Mouse (Mus musculus): ENCODE data around the gene Stpg1.
A peak's percentile ranks its signal among the peaks of the same experiment; 100 is the strongest.

The Stpg1 gene

DNA sequence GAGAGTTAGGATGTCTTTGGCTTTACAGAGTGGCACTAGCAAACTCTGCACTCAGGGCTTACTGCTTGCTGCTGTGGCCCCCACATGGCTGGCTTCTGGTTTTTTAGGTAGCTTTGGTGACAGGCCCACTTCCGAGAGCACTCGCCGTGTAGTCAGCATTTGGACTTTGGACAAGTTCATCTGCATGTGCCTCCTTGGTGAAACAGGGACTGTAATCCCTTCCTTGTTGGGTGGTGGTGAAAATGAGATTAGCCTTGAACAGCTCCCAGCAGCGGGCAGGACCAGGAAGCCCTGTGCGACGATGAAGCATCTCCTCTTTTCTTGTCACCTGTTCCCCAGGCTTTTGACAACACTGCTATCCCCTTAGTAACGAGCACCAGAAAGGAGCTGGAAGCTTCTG lies 19.3 kb downstream of the Stpg1 start:
- no peak for DNase-seq (ENCODE audit: low spot score in 2 of 2)

DNA sequence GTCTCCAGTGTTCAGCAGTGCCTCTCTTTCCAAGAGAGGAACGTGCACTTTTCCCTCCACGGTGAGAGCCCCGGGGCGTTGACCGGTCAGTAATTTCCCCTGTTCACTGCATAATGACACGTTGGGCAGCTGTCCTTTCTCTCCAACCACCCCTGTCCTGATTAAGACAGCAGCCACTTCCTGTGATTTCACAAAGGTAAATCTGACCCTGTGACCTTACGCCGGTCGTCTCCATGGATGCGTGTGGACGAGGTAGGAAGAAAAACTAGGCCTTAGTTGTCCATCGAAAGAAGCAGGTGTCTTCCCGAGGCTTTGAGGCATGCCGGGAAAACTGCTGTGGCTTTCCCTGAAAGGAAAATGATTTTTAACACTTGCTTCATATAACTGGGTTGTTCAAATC lies 20.3 kb downstream of the Stpg1 start:
- no peak for DNase-seq (ENCODE audit: low spot score in 2 of 2)

DNA sequence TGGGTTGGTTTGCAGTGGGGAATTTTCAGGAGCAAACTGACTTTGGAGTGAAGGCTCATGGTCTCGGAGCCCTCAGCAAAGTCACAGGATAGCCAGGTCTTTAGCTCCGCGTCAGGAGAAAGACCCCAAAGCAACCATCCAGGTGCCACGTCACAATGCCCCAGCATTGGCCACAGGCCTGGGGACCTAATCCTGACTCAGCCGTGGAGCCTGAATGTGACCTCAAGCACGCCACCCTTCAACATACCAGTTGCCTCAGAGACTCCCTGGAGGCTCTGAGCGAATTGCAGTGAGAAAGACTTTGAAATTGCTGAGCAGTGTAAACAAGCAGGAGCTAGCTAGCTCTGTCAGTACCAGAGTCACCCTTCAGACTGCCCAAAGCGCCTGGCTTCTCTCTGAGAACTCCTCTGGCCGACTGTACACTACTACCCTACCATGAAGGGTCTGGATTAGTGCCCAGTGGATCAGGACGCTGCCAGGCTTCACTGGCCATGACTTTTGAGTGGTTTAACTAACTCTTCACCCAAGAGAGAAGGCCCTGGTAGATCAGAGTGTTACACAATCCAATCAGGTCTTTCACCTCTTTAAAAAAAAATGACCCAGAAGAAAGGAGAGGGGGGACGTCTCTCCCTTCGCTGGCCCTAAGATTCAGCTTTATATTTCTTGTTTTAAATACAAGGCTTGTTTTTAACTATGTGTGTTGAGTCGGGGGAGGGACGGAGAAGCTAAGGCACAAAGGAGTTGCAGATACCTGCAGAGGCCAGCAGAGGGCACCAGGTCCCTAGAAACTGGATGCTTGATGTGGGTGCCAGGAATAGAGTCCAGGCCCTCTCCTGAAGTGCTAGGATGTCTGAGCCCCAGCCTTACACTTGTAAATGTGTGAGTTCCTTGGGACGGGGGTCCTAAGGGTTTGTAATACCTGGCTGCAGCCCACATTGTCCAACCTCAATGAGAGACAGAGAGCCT lies 22.0 kb downstream of the Stpg1 start:
- DNase-seq (ENCODE audit: low spot score in 2 of 2), result no peak

DNA sequence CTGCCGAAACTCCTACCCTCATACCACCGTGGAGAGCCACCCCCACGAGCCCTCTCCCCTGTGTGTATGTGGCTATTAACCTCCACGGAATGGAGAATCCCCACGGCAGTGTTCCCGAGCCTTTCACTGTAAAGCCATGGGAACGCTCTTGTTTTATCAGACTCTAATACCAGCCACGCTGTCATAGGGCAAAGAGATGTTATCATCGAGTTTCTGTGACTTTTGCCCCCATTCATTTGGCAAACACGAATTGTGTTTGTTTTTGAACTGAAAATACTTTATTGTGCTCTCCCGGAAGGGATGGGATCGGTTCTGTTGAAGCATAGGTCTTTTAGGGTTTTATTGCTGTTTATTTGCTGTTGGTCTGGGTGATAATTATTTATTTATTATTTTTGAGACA lies 23.5 kb downstream of the Stpg1 start:
- DNase-seq (ENCODE audit: low spot score in 2 of 2), result no peak

DNA sequence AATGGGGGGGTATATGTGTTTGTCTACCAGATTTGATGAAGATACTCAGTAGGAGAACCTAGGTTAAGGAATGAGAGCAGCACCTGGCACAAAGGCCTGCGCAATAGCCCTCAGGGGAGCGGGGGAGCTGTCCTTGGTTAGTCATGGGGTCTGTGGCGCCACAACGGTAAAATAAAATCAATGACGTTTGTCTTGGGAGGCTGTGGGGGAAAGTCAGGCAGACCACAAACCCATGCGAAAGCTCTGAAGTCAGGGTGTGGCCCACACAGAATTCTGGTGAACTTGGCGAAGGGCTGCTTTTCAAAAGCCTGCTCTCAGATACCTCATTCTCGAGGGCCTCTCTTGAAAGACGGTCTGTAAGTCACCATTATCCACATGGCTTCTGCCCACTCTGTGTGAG lies 25.8 kb downstream of the Stpg1 start:
- no peak for DNase-seq (ENCODE audit: low spot score in 2 of 2)

DNA sequence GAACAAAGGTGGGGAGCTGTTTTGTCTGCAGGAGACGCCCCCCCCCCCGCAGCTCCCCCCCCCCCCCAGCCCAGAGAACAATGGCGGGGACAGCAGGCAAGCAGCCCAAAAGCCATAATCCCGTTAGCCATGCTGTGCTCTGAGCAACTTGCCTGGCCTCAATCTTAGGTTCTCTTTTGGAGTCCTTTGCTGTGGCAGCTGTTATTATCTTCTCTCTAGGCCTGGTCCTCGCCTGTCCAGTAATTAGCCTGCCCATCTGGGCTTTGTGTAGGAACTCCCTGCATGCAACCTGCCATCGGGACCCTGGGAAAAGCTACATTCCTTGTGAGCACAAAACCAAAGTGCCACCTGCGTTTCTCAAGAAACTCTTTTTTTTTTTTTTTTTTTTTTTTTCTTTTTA lies 29.3 kb downstream of the Stpg1 start:
- no peak for DNase-seq (ENCODE audit: low spot score in 2 of 2)

DNA sequence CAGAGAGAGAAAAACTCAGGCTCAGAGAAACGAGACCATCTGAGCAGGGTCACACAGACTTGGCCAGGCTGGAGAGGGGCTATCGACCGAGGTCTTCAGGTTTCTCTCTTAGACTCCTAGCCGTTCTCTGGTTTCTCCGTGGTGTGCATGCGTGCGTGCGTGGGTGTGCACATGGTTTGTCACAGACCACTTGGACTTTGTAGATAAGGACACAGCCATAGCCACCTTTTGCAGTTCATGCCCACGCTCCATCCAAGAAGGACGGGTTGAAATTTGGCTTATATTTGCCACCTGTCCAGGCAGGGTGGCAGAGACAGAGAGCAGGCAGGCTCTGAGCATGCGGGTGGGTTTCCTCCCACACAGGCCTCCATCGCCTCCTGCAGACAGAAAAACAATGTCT lies 30.5 kb downstream of the Stpg1 start:
- DNase-seq (ENCODE audit: low spot score in 2 of 2), result no peak

DNA sequence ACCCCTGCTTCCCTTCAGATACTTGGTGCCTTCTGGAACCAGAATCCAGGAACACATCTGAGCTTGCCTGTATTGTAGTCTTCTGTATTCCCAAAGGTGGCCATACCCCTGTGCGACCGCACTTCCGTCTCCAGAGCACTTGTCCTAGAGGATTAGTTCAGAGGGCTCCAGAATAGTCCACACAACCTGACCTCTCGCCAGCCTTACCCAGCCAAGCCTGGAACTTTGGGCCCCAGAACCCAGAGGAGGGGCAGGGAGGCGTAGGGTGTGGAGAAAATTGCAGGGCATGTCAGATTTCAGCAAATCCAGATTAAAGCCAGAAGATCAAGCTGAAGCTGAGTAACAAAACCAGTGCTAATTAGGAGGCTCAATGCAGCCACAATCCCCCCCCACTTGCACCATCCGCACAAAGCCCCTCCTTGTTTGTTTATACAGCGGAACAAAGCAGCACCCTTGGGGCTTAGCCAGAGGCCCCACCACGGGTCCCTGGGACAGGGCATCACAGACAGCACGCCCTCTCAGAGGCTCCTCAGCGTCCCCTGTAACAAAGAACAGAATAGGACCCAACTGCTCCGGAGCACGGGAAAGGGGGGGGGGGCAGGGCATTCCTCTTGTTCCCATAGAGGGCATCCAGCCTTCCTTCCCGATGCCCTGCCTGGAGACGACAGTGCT lies 31.6 kb downstream of the Stpg1 start:
- no peak for DNase-seq (ENCODE audit: low spot score in 2 of 2)

DNA sequence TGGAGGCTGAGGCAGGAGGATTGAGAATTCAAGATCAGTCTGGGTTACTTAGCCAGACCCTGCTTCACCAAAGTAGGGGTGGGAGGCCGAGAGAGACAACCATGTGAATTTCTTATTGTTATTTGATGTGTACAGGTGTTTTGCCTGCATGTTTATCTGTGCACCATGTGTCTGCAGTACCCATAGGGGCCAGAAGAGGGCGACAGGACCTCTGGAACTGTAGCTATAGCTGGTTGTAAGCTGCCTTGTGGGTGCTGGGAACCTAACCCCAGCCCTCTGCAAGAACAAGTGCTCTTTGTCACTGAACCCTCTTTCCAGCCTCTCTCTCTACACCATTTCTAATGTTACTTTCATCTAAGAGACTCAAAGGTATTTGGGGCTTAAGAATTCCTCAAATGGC lies 35.7 kb downstream of the Stpg1 start:
- DNase-seq (ENCODE audit: low spot score in 2 of 2), result no peak

DNA sequence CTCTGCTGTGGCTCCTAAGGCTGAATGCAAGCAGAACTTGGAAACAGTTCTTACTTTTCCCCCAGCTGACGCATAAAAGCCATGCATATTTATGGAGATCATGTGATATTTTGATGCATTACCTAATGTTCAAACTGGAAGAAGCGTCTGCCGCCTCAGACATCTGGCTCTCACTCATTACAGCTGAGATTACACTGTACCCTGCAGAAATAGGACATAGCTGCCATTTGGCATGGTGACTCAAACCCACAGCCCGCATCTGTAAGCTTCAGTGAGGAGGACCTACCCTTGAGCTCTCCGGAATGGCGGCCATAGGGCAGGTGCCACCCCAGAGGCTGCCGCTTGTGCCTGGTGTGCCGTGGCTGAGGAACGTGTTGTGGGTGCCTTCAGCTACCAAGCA lies 36.6 kb downstream of the Stpg1 start:
- peak; percentile 14 to 32 for DNase-seq (ENCODE audit: low spot score in 2 of 2)

DNA sequence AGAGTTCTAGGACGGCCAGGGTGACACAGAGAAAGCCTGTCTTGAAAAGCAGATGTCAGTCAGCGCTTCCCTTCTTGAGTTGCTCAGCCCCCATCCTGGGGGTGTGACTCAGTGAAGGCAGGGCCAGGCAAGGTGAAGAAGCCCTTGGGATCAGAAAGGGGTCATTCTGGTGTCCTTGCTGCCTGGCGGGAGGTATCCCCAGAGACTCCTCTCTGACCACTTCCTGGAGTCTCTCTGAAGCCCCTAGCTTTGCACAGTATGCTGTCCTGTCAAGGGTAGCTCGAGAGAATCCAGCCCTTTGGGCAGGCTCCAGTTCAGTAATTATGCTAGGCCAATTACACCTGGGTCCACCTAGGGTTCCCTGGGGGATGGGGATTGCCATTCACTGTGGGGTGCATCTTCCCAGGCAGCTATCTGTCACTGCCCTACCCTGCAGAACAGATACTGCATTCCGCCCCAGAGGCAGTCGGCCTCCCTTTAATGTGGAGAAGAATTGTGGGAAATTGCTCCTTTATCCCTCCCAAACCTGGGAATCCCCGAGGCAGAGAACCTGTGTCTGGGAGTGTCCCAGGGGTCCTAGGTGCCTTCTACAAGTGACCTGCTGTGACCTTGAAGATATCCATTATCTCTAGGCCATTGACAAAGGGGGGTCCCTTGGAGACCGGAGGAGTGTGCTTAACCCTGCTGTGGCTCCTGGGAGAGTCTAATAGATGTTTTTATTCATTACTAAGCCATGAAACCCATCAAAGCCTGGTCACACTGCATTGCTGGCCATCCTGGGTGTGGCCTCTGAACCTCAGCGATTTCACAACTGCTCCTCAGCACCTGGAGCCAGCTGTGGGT lies 37.4 kb downstream of the Stpg1 start:
- no peak for DNase-seq (ENCODE audit: low spot score in 2 of 2)

DNA sequence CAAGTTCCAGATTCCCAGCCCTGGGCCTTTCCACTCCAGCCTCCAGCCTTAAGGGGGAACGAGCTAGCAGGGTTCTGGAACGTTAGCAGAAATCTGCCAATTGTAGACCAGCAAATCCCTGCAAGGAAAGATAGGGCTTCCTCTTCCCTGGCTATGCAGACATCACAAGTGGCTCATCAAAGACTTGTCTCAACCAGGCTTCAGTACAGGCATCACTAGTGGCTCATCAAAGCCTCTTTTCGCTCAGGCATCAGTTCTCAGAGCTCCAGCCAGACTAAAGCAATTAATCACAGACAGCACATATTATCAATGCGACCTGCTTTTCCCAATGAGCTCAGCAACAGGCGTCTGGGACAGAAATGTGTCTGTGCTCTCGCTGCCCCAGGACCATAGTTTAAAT lies 38.4 kb downstream of the Stpg1 start:
- DNase-seq (ENCODE audit: low spot score in 2 of 2), result no peak

DNA sequence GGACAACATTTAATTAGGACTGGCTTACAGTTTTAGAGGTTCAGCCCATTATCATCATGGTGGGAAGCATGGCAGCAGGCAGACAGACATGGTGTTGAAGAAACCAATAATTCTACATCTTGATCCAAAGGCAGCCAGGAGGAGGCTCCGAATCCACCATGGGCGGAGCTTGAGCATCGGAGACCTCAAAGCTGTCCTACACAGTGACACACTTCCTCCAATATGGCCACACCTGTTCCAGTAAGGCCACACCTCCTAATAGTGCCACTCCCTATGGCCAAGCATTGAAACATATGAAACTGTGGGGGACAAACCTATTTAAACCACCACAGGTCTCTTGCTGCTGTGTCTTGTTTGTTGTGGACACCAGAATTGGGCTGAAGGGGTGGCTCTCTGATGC lies 40.4 kb downstream of the Stpg1 start:
- no peak for DNase-seq (ENCODE audit: low spot score in 2 of 2)

DNA sequence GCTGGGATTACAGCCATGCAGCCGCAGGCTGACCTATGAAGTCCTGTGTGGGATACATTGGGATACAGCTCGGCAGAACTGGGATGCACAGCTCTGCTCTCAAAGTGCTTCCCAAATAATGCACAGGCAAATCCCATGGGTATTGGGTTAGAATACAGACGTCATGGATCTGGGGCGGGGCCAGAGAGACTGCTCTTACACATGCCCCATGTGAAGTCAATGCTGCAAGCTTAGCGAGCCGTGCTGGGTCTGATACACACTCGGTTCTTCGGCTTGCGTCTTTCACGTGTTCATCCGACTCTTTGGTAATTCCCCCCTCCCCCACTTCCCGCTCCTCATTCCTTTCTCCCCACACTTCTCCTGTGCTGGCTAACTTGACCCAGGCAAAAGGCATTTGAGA lies 44.5 kb downstream of the Stpg1 start:
- no peak for DNase-seq (ENCODE audit: low spot score in 2 of 2)

DNA sequence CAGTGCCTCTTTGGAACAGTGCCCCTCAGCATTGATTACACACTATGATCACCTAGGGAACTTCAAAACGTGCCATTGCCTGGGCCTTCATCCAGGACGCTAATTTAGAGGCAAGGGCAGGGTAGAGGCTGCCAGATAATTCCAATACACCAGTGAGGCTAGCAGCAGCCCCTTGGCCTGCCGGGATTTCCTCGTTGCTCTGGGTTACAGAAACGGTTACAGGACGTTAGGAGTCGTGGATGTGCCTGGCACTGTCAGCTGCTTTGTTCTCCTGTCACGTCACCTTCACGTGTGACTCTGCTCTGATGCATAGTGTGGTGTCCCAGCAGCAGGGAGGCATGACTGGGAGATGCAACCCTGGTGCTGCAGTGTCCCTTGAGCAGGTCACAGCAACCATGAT lies 45.5 kb downstream of the Stpg1 start:
- no peak for DNase-seq (ENCODE audit: low spot score in 2 of 2)

DNA sequence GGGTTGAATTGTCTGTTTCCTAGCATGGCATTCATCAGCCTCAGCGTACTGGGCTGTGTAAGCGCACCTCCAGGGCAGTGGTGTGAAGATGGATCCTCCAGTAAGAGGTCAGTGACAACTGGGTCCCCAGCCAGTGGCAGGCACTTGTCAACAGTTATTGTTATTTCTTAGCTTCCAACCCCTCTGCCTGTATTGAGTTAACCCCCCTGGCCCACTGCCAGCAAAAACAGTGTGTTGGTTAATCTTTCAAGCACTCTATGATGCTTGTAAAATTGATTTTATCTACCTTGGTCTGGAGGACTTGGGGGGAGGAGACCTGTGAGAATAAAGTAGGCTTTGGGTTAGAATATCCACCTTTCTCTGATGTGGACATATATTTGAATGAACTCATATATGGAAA lies 49.7 kb downstream of the Stpg1 start:
- DNase-seq (ENCODE audit: low spot score in 2 of 2), result no peak

DNA sequence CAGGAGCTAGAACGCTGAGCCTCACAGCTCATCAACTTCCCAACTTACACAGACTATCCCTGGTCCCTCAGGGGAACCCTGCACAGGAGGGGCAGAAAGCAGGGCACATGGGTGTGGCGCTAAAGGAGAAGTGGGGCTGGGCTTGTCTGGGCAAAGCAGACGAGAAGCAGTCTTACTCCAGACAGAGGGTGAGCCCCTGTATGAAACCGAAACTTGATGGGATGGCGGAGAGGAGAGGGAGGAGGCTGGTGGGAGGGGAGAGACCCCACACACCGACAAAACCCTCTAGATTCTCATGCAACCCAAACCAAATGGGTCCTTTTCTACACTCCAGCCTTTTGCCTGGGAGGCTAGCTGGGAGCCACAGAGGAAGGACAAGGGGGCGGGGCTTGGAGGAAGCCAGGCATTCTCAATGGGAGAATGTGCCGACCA lies 50.5 kb downstream of the Stpg1 start:
- DNase-seq (ENCODE audit: low spot score in 2 of 2), result no peak

DNA sequence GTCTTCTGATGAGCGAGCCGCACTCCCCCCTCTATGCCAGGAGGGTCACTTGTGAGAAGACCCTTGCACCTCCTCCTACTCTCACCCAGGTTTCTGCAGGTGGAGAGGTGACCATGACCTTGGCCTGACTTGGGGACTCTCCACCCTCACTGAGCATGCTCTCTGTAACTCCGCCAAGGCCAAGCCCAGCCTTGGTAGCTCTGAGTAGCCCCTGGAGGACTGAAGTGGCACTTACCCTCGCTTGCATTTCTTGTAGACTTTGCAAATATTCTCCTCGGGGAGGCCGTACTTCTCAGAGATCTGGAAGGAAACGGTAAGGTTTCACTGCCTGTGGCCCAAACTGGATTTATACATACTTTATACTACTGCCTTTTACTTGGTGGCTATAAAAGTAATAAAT lies 51.4 kb downstream of the Stpg1 start:
- no peak for DNase-seq (ENCODE audit: low spot score in 2 of 2)

DNA sequence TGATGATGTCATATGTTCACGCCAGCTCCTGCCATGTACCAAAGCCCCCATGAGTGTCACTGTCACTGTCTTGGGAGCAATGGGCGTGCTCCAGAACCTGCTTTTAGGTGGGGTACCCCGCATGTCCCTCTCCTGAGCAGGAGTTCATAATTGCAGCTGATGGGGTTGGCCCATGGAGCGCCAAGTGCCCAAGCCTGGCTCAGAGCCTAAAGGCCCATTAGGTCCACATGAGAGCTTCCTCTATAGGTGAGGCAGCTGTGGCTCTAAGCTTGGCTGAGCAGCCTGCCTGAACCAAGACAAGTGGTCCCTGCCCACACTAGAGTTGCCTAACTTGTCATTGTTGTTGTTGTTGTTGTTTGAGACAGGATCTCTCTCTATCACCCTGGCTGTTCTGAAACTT lies 52.2 kb downstream of the Stpg1 start:
- no peak for DNase-seq (ENCODE audit: low spot score in 2 of 2)

DNA sequence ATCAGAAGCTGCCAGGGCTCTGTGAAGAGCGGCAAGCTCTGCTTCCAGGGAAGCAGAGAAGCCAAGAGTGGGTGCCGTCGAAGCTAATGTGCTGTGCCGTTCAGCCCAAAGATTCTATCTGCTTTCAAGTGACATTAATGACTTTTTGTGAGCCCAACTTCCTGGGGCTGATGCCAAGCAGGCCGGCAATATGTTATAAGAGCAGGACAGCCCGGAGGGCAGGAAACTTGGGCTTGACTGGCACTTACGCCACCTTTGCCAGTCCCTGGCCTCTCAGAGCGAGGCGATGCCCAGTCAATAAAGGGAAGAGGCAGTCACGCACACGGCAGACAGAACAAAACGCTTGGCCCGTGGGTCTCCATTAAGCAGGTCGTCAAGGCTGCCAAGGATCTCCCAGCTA lies 53.0 kb downstream of the Stpg1 start:
- DNase-seq (ENCODE audit: low spot score in 2 of 2), result no peak

DNA sequence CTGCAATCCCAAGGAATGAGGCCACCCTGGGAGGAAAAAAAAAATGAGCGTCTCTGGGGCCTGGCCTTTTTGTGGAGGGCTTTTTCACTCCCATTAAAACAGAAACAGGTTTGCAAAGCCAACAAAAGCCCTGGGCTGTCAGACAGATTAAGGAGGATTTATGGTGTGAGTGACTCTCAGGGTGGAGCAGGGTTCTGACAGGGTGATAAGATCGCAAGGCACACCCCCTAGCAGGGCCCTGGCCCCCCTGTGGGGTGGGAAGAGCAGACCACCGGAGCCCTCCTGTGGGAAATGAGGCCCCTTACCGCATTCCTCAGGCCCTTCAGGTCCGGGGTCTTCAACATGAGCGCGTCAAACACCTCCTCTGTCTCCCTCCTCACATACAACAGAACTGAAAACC lies 53.5 kb downstream of the Stpg1 start:
- DNase-seq (ENCODE audit: low spot score in 2 of 2), result no peak

DNA sequence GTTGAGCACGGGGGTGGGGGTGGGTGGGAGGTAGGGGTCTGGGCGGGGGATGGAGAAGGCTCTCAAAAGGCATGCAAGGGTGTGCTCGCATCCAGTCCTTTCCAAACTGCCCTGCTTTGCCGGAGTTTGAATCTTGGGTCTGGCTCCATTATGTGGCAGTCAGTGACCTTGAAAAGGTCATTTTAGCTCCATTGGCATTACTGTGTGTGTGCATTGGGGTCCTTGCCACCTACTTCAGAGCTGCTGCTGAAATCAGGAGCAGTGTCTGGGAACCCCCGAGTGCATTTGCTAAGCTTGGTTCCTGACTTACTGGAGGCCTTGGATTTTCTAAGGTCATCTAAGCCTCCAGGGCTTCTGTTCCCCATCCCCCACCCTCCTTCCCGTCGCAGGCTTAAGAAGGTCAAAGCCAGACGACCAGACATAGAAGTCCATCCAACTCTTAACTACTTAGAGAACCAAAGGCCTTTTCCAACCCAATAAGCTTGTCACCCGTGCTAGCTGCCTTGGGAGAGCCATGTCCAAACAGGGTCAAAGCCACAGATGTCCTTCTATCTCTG lies 54.0 kb downstream of the Stpg1 start:
- DNase-seq (ENCODE audit: low spot score in 2 of 2), result no peak

Measured in frontal cortex, postnatal 10 days (tissue).